Mouse (Mus musculus) embryonic facial prominence, embryonic 10.5 days (tissue): ENCODE measurements around the gene Emx2. TPM values are rescaled to one million over a fixed set of nuclear protein-coding genes. Genes with fewer than 3 reads are reported as not detected.

Experiments
- DNase-seq: peaks from one replicate; pipeline ENCODE4 v3.0.0-alpha.2; 2017; ENCODE audit warnings: low spot score
- H3K27ac ChIP-seq: fragments of 300-500 bp; sonication (generic); replicated peaks from 2 replicates; pipeline ENCODE4 v1.5.1; 2016; ENCODE audit warnings: mild to moderate bottlenecking
- H3K27me3 ChIP-seq: fragments of 300-500 bp; sonication (generic); replicated peaks from 2 replicates; pipeline ENCODE4 v1.6.1; 2016; ENCODE audit warnings: low read depth, mild to moderate bottlenecking; ENCODE audit not compliant: poor library complexity, severe bottlenecking
- H3K36me3 ChIP-seq: fragments of 300-500 bp; sonication (generic); replicated peaks from 2 replicates; pipeline ENCODE4 v1.6.1; 2016; ENCODE audit warnings: mild to moderate bottlenecking, moderate library complexity
- H3K4me1 ChIP-seq: fragments of 300-500 bp; sonication (generic); 2 replicates; pipeline ENCODE4 v1.6.1; 2016
- H3K4me3 ChIP-seq: fragments of 300-500 bp; sonication (generic); 2 replicates; pipeline ENCODE4 v1.5.1; 2016; ENCODE audit warnings: mild to moderate bottlenecking, moderate library complexity
- H3K9me3 ChIP-seq: fragments of 300-500 bp; sonication (generic); 2 replicates; pipeline ENCODE4 v1.6.1; 2016; ENCODE audit warnings: mild to moderate bottlenecking
- WGBS: fragments of 180-500 bp; shearing (Covaris S2); methylation state at CpG from one replicate; pipeline ENCODE4 v1.1.7; 2016; 5-methylcytosine and 5-hydroxymethylcytosine counted together
- polyA plus RNA-seq: library from polyadenylated mRNA; unstranded; fragments of >200 nt; fragmentation: Nextera tagmentation; extraction: Ambion mirVana; gene quantifications from 2 replicates; pipeline ENCODE4 v1.2.1, GENCODE M21; 2016

Emx2 gene
- polyA plus RNA-seq, 1 experiment from 2014 or later, result 12.1 TPM

- DNase-seq, result no peak
- Histone ChIP-seq H3K27ac (no peak overlapping the region), H3K36me3 (no peaks in the 10 kb centered on the region), H3K4me3 (no peak overlapping the region), H3K4me1 (peaks cover 46% of the 10 kb centered on the region), H3K27me3 (peaks cover 100% of the 10 kb centered on the region), H3K9me3 (no peaks in the 10 kb centered on the region)
- 8% methylated on average over 2 of the region's 2 CpGs for WGBS
Measured at GRCm38 (mm10) chr19:59465281-59465680, 7.1 kb downstream of the Emx2 start.

- Histone ChIP-seq H3K27ac (no peak overlapping the region), H3K27me3 (peaks cover 100% of the 10 kb centered on the region), H3K36me3 (no peaks in the 10 kb centered on the region), H3K4me1 (peaks cover 51% of the 10 kb centered on the region), H3K9me3 (no peaks in the 10 kb centered on the region), H3K4me3 (no peak overlapping the region)
- 4% methylated on average over 10 of the region's 10 CpGs for WGBS
- DNase-seq, result peak; percentile 23
Measured at GRCm38 (mm10) chr19:59465751-59466410, 7.7 kb downstream of the Emx2 start.

- Histone ChIP-seq H3K4me1 (peaks cover 55% of the 10 kb centered on the region), H3K9me3 (no peaks in the 10 kb centered on the region), H3K27ac (no peak overlapping the region), H3K36me3 (no peaks in the 10 kb centered on the region), H3K4me3 (no peak overlapping the region), H3K27me3 (peaks cover 100% of the 10 kb centered on the region)
- WGBS, result 3% methylated on average over 6 of the region's 6 CpGs
- peak; percentile 34 for DNase-seq
Measured at GRCm38 (mm10) chr19:59466417-59466937, 8.3 kb downstream of the Emx2 start.

GRCm38 (mm10) chr19:59467016-59467412 is 8.8 kb downstream of the Emx2 start:
- H3K36me3 ChIP-seq, result no peaks in the 10 kb centered on the region
- H3K27ac ChIP-seq, result no peak overlapping the region
- no peak for DNase-seq
- no peaks in the 10 kb centered on the region for H3K9me3 ChIP-seq
- WGBS, result under 1% methylated on average over 19 of the region's 19 CpGs
- peaks cover 100% of the 10 kb centered on the region for H3K27me3 ChIP-seq
- peak overlapping the region; percentile 38 for H3K4me3 ChIP-seq
- H3K4me1 ChIP-seq, result peaks cover 54% of the 10 kb centered on the region

- DNase-seq, result peak; percentile 54
- WGBS, result under 1% methylated on average over 23 of the region's 23 CpGs
- no peaks in the 10 kb centered on the region for H3K36me3 ChIP-seq
- H3K4me1 ChIP-seq, result peaks cover 52% of the 10 kb centered on the region
- H3K27ac ChIP-seq, result peak overlapping the region; percentile 10; the same call in 1 of the 2 replicates
- peaks cover 100% of the 10 kb centered on the region for H3K27me3 ChIP-seq
- H3K9me3 ChIP-seq, result no peaks in the 10 kb centered on the region
- peak overlapping the region; percentile 38 for H3K4me3 ChIP-seq
Measured at GRCm38 (mm10) chr19:59467413-59468064, 9.4 kb downstream of the Emx2 start.

GRCm38 (mm10) chr19:59468065-59468810 is 10.1 kb downstream of the Emx2 start:
- peaks cover 52% of the 10 kb centered on the region for H3K4me1 ChIP-seq
- DNase-seq, result no peak
- no peaks in the 10 kb centered on the region for H3K9me3 ChIP-seq
- WGBS, result 2% methylated on average over 27 of the region's 27 CpGs
- peak overlapping the region; percentile 45 for H3K4me3 ChIP-seq
- H3K27me3 ChIP-seq, result peaks cover 100% of the 10 kb centered on the region
- peak overlapping the region; percentile 10; the same call in 1 of the 2 replicates for H3K27ac ChIP-seq
- no peaks in the 10 kb centered on the region for H3K36me3 ChIP-seq

- Histone ChIP-seq H3K36me3 (no peaks in the 10 kb centered on the region), H3K4me3 (peak overlapping the region; percentile 45), H3K9me3 (no peaks in the 10 kb centered on the region), H3K27me3 (peaks cover 100% of the 10 kb centered on the region), H3K4me1 (peaks cover 50% of the 10 kb centered on the region), H3K27ac (peak overlapping the region; percentile 66)
- WGBS, result under 1% methylated on average over 35 of the region's 35 CpGs
- DNase-seq, result peak; percentile 74
Measured at GRCm38 (mm10) chr19:59469035-59469949, 11.1 kb downstream of the Emx2 start.

GRCm38 (mm10) chr19:59470074-59470630 is 12.0 kb downstream of the Emx2 start:
- Histone ChIP-seq H3K4me1 (peaks cover 50% of the 10 kb centered on the region), H3K4me3 (0 out of 2 replicates have a peak overlapping the region, but pooled peaks have one; percentile 45), H3K9me3 (no peaks in the 10 kb centered on the region), H3K27me3 (peaks cover 98% of the 10 kb centered on the region), H3K36me3 (no peaks in the 10 kb centered on the region), H3K27ac (no peak overlapping the region)
- peak; percentile 23 for DNase-seq
- 8% methylated on average over 11 of the region's 11 CpGs for WGBS

GRCm38 (mm10) chr19:59470913-59471312 is 12.7 kb downstream of the Emx2 start:
- 2% methylated on average over 13 of the region's 13 CpGs for WGBS
- H3K4me3 ChIP-seq, result peak overlapping the region; percentile 44
- H3K4me1 ChIP-seq, result peaks cover 50% of the 10 kb centered on the region
- DNase-seq, result peak; percentile 57
- no peaks in the 10 kb centered on the region for H3K9me3 ChIP-seq
- no peaks in the 10 kb centered on the region for H3K36me3 ChIP-seq
- 0 out of 2 replicates have a peak overlapping the region, but pooled peaks have one; percentile 35 for H3K27ac ChIP-seq
- peaks cover 95% of the 10 kb centered on the region for H3K27me3 ChIP-seq

- no peaks in the 10 kb centered on the region for H3K36me3 ChIP-seq
- peaks cover 40% of the 10 kb centered on the region for H3K4me1 ChIP-seq
- H3K27ac ChIP-seq, result no peak overlapping the region
- peaks cover 75% of the 10 kb centered on the region for H3K27me3 ChIP-seq
- no peak overlapping the region for H3K4me3 ChIP-seq
- no peak for DNase-seq
- WGBS, result 91% methylated on average over 2 of the region's 2 CpGs
- no peaks in the 10 kb centered on the region for H3K9me3 ChIP-seq
Measured at GRCm38 (mm10) chr19:59472844-59473243, 14.7 kb downstream of the Emx2 start.

GRCm38 (mm10) chr19:59479912-59480311 is 21.7 kb downstream of the Emx2 start:
- no peaks in the 10 kb centered on the region for H3K36me3 ChIP-seq
- no peak overlapping the region for H3K4me3 ChIP-seq
- WGBS, result 83% methylated on average over 3 of the region's 3 CpGs
- H3K4me1 ChIP-seq, result no peaks in the 10 kb centered on the region
- peaks cover 22% of the 10 kb centered on the region for H3K27me3 ChIP-seq
- peak; percentile 5 for DNase-seq
- no peak overlapping the region for H3K27ac ChIP-seq
- H3K9me3 ChIP-seq, result no peaks in the 10 kb centered on the region
